Mouse (Mus musculus) neural tube, embryonic 13.5 days (tissue): ENCODE measurements at regions not wholly inside any gene's neighbourhood (a gene's known extent, or its start where the extent isn't known, plus 50 kb on each side); places are given as distances from the start of the nearest gene placed in this dataset.

ENCODE experiments used
- ATAC-seq: fragments of 200-750 bp; cut with Nextera tagmentation; 2 replicates; pipeline ENCODE4 v1.8.0; 2017; ENCODE audit warnings: low read depth, mild to moderate bottlenecking, moderate TSS enrichment, moderate library complexity
- H3K27ac ChIP-seq: fragments of 300-500 bp; sonication (generic); replicated peaks from 2 replicates; pipeline ENCODE4 v1.5.1; 2015; ENCODE audit warnings: moderate library complexity, mild to moderate bottlenecking, inconsistent platforms
- H3K27me3 ChIP-seq: fragments of 300-500 bp; sonication (generic); 2 replicates; pipeline ENCODE4 v1.6.1; 2015; ENCODE audit warnings: mild to moderate bottlenecking, inconsistent platforms
- H3K36me3 ChIP-seq: fragments of 300-500 bp; sonication (generic); 2 replicates; pipeline ENCODE4 v1.6.1; 2015; ENCODE audit warnings: mild to moderate bottlenecking, inconsistent platforms
- H3K4me1 ChIP-seq: fragments of 300-500 bp; sonication (generic); replicated peaks from 2 replicates; pipeline ENCODE4 v1.6.1; 2015; ENCODE audit warnings: inconsistent platforms
- H3K4me2 ChIP-seq: fragments of 300-500 bp; sonication (generic); 2 replicates; pipeline ENCODE4 v1.6.1; 2015; ENCODE audit warnings: inconsistent platforms, mild to moderate bottlenecking, moderate library complexity
- H3K4me3 ChIP-seq: fragments of 300-500 bp; sonication (generic); 2 replicates; pipeline ENCODE4 v1.5.1; 2015; ENCODE audit warnings: mild to moderate bottlenecking, inconsistent platforms
- H3K9ac ChIP-seq: fragments of 300-500 bp; sonication (generic); 2 replicates; pipeline ENCODE4 v1.6.1; 2015; ENCODE audit warnings: moderate library complexity, mild to moderate bottlenecking, inconsistent platforms
- H3K9me3 ChIP-seq: fragments of 300-500 bp; sonication (generic); 2 replicates; pipeline ENCODE4 v1.6.1; 2016; ENCODE audit warnings: inconsistent platforms
- WGBS: fragments of 180-500 bp; shearing (Covaris S2); methylation state at CpG from one replicate; pipeline ENCODE4 v1.1.7; 2015; 5-methylcytosine and 5-hydroxymethylcytosine counted together

DNA sequence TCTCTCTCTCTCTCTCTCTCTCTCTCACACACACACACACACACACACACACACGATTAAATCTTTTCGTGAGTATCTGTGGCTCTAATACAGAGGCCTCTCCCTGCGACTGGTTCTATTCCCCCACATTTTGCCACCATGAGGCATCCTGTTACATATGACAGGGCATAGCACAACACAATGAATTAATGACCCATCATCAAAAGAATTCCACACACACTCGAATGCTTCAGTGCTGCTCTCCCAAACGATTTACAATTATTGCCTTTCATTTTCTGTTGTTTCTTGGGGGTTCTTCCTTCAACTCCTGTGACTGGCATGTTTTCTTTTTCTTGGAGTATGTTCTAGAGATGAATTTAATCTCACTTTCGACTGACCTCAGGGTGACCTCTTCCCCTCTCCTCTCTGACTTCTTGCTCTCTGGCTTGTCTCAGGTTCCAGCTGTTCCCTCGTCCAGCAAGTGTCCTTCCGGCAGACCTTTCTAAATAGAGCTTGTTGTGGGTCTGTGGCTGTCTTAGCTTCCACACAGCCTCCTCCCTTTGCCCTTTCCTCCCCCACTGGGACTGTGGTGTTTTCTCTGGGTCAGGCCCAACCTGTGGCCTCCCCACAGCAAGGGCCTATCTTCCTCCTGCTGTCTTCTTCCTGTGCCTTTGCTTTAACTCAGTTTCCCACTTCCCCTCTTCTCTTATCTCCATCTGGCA is 124.1 kb upstream of the Ccdc122 start:
- H3K9ac ChIP-seq = no peak overlapping the region
- 31% methylated on average over 8 of the region's 8 CpGs for WGBS
- H3K4me2 ChIP-seq = no peak overlapping the region
- no peaks in the 10 kb centered on the region for H3K9me3 ChIP-seq
- H3K4me1 ChIP-seq = no peaks in the 10 kb centered on the region; the same call in 1 of the 2 replicates
- no peak overlapping the region for H3K4me3 ChIP-seq
- H3K36me3 ChIP-seq = no peaks in the 10 kb centered on the region
- no peak overlapping the region for H3K27ac ChIP-seq
- ATAC-seq = no peak
- no peaks in the 10 kb centered on the region for H3K27me3 ChIP-seq

DNA sequence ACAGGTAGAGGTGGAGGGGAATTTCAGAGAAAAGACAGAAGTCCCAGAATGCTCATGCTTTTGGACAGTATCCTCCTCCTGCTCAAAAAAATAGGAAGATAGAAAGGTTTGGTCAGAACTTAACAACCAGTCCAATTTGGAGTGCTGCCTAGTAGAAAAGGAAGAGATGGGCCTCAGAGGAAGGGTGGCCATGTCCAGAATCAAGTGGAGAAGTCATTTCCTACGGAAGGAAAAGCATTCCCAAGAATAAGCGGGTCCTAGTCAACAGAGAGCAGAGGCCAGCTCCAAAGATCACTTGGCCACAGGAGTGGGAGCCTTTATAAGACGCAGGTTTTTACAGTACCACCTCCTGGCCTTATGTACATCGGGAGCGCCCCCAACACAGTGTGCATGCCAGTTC is 125.3 kb upstream of the Ccdc122 start:
- H3K4me2 ChIP-seq = no peak overlapping the region
- no peak overlapping the region for H3K4me3 ChIP-seq
- 92% methylated on average over 5 of the region's 5 CpGs for WGBS
- no peak overlapping the region for H3K9ac ChIP-seq
- H3K27ac ChIP-seq = no peak overlapping the region
- no peaks in the 10 kb centered on the region for H3K36me3 ChIP-seq
- no peaks in the 10 kb centered on the region; the same call in 1 of the 2 replicates for H3K4me1 ChIP-seq
- H3K27me3 ChIP-seq = no peaks in the 10 kb centered on the region
- H3K9me3 ChIP-seq = no peaks in the 10 kb centered on the region
- no peak for ATAC-seq

DNA sequence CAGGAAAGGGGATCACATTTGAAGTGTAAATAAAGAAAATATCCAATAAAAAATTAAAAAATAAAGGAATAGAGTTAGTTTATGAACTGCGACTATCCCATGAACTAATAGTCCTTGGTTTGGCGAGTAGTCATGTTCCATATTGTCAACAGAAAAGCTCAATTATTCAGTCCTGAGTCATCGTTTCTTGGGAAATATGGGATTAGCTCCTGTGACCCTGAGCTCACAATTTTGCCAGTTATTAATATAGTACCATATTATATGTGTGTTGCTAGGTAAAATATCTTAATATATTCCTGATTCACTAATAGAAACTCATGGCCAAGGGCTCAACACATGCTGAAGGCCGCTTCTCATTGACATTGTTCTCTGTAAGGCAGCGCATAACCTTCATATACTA is 126.4 kb upstream of the Ccdc122 start:
- no peaks in the 10 kb centered on the region for H3K36me3 ChIP-seq
- H3K27ac ChIP-seq = no peak overlapping the region
- H3K4me2 ChIP-seq = no peak overlapping the region
- H3K9me3 ChIP-seq = no peaks in the 10 kb centered on the region
- H3K27me3 ChIP-seq = no peaks in the 10 kb centered on the region
- ATAC-seq = no peak
- WGBS = 94% methylated on average over 5 of the region's 5 CpGs
- H3K9ac ChIP-seq = no peak overlapping the region
- no peak overlapping the region for H3K4me3 ChIP-seq
- no peaks in the 10 kb centered on the region; the same call in 1 of the 2 replicates for H3K4me1 ChIP-seq

DNA sequence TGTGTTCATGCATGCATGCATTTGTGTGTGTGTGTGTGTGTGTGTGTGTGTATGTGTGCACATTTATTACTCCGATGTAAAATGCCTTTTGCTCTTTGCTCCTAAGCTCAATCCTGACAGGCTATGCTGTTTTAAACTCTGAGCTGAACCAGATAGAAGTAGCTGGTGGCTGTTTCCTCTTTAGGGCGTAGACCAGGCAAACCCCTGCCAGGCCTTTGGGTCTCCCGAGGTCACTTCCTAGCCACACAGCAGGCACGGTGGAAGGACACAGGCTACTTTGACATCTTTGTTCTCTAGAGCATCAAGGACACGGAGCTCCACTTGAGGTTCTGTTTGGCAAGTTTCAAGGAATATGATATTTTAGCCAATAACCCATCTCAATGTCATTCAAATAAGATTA is 128.6 kb upstream of the Ccdc122 start:
- Histone ChIP-seq H3K36me3 (no peaks in the 10 kb centered on the region), H3K4me2 (no peak overlapping the region), H3K4me3 (no peak overlapping the region), H3K27me3 (no peaks in the 10 kb centered on the region), H3K4me1 (no peaks in the 10 kb centered on the region; the same call in 1 of the 2 replicates), H3K9me3 (no peaks in the 10 kb centered on the region), H3K9ac (no peak overlapping the region), H3K27ac (no peak overlapping the region)
- no peak for ATAC-seq
- WGBS = 71% methylated on average over 5 of the region's 5 CpGs

DNA sequence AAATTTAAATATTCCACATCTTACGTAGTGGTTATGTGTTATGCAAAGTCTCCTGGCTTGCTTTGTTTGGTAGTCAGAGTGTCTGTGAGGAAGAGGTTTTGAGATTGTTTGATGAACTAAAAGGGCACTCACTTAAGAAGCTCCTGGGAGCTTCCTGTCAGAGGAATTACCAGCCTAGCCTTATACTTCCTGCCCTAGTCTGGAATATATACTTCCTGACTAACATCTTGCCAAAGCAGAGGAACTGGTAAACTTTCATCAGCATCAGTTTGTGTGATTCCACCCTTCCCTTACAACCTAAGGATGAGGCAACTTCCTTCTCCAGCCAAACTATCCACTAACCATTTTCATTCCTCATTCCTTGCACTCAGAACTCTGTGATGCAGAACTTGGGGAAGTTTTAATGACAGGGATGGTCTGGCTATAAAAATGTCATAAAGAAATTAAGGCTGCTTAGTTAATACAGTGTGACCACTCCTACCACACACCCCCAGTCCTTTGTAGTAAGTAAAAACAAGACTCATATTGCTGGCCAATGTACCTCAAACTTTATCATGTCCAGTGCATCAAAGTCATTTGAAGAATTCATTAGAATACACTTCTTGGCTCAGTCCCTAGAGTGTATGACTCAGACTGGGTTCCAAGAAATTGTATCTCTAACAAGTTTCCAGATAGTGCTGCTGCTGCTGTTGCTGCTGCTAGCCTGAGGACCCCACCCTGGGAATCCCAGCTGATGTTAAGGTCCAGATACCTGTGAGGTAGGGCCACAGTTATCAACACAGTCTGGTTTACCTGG is 133.4 kb upstream of the Ccdc122 start:
- Histone ChIP-seq H3K4me1 (no peaks in the 10 kb centered on the region), H3K36me3 (no peaks in the 10 kb centered on the region), H3K9me3 (no peaks in the 10 kb centered on the region), H3K27me3 (no peaks in the 10 kb centered on the region), H3K4me2 (no peak overlapping the region), H3K9ac (no peak overlapping the region), H3K27ac (no peak overlapping the region), H3K4me3 (no peak overlapping the region)
- 94% methylated on average over 1 of the region's 1 CpGs for WGBS
- no peak for ATAC-seq

DNA sequence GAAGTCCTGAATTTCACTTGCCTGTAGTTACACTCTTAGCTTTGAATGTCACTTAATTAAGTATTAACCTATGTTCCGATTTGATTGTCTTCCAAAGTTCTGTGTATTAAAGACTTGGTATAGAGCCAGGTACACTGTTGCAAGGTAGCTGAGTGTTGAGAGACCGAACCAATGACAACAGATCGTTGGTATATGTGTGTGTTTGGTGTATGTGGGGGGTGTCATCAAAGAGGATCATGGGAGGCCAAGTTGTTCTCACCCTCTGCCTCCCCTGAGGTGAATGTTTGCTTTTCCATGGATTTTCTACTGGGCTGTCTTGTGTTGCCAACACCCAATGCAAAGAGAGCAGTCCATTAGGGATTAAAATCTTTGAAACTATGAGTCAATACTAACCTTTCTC is 135.1 kb upstream of the Ccdc122 start:
- Histone ChIP-seq H3K36me3 (no peaks in the 10 kb centered on the region), H3K4me1 (no peaks in the 10 kb centered on the region), H3K4me2 (no peak overlapping the region), H3K4me3 (no peak overlapping the region), H3K9me3 (no peaks in the 10 kb centered on the region), H3K27ac (no peak overlapping the region), H3K9ac (no peak overlapping the region), H3K27me3 (no peaks in the 10 kb centered on the region)
- WGBS = 89% methylated on average over 3 of the region's 3 CpGs
- no peak for ATAC-seq

DNA sequence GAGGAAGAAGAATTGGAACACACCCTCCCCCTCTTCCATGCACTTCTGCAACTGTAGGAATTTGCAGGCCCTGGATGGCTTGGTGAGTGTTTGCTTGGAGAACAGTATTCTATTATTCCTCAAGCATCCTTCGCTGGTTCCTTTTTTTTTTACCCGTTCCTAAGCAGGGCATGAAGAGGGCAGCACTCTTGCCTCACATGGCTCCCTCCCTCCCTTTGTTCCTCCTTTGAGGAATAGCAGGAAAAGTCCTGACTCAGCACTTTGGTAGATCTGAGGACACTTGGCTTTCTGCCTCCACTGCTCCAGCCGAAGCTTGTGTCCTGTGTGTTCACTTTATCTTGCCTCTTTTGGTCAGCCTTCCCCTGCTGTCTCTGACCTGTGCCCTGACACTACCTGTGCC is 137.2 kb upstream of the Ccdc122 start:
- Histone ChIP-seq H3K9ac (no peak overlapping the region), H3K36me3 (no peaks in the 10 kb centered on the region), H3K9me3 (no peaks in the 10 kb centered on the region), H3K27ac (no peak overlapping the region), H3K4me1 (no peaks in the 10 kb centered on the region), H3K4me3 (no peak overlapping the region), H3K4me2 (no peak overlapping the region), H3K27me3 (no peaks in the 10 kb centered on the region)
- 25% methylated on average over 3 of the region's 3 CpGs for WGBS
- no peak for ATAC-seq

DNA sequence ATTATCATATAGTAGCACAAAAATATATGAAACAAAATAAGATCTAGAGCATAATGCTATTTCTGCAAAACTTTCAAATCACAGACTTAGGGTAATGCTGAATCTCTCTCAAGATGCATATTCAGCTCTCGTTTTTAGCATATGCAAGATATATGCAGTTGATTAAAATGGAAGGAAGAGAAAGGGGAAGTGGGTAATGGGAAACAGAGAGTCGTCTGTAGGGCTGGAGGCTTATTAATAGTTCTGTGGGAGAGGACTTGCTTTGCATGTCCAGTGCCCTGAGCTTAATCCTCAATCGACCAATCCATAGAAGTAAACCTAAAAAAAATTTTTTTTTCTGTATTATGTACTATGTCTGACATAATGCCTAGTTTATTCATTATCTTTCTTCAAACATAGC is 148.9 kb upstream of the Ccdc122 start:
- no peaks in the 10 kb centered on the region for H3K27me3 ChIP-seq
- WGBS = 70% methylated on average over 3 of the region's 3 CpGs
- no peak overlapping the region for H3K27ac ChIP-seq
- H3K4me2 ChIP-seq = no peak overlapping the region
- H3K9ac ChIP-seq = no peak overlapping the region
- H3K4me3 ChIP-seq = no peak overlapping the region
- no peaks in the 10 kb centered on the region for H3K9me3 ChIP-seq
- peaks cover 20% of the 10 kb centered on the region for H3K4me1 ChIP-seq
- no peak for ATAC-seq
- no peaks in the 10 kb centered on the region for H3K36me3 ChIP-seq

DNA sequence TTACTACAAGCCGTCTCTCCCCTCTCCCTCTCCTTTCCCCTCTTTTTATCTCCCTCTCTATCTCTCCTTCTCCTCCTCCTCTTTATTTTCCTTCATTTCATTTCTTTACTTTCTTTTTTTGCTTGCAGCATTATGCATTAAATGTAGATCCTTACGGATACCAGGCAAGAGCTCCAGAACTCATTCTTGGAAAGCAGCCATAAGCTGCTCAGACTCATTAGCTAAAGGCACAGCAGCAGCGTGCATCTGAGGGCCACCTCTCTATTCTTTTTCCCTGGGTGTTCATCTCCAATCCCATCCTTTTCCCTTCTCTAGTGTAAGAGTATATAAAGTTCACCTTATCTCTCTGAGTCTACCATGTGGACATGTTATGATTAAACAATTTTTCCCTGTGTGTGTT is 149.4 kb upstream of the Ccdc122 start:
- no peak overlapping the region for H3K4me3 ChIP-seq
- H3K4me1 ChIP-seq = peaks cover 25% of the 10 kb centered on the region
- no peak overlapping the region for H3K27ac ChIP-seq
- 59% methylated on average over 3 of the region's 3 CpGs for WGBS
- no peaks in the 10 kb centered on the region for H3K9me3 ChIP-seq
- no peak overlapping the region for H3K9ac ChIP-seq
- no peaks in the 10 kb centered on the region for H3K27me3 ChIP-seq
- H3K36me3 ChIP-seq = no peaks in the 10 kb centered on the region
- H3K4me2 ChIP-seq = no peak overlapping the region
- ATAC-seq = no peak

DNA sequence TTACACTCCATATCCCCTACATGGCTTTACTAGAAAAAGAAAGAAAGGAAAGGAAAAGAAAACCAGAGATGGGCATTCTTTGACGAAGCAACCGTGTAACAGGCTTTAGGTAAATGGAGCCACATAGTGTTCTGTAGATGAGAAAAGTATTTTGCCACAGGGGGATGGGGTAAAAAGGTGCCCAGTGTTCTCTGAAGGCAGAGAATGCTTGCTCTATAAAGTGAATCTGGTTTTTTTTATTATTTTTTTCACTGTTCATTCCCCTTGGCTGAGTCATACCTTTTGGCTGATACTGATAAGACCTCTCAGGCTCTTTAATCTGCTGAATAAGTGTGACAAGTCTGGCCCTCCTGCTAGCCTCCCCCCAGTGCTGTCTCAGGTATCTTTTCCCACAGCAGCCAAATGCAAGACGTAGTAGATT is 153.3 kb upstream of the Ccdc122 start:
- Histone ChIP-seq H3K4me3 (no peak overlapping the region), H3K27me3 (no peaks in the 10 kb centered on the region), H3K4me2 (peak overlapping the region; percentile 36), H3K36me3 (no peaks in the 10 kb centered on the region), H3K9ac (no peak overlapping the region), H3K4me1 (peaks cover 31% of the 10 kb centered on the region), H3K27ac (peak overlapping the region; percentile 87), H3K9me3 (no peaks in the 10 kb centered on the region)
- 11% methylated on average over 3 of the region's 3 CpGs for WGBS
- ATAC-seq = peak; percentile 58

DNA sequence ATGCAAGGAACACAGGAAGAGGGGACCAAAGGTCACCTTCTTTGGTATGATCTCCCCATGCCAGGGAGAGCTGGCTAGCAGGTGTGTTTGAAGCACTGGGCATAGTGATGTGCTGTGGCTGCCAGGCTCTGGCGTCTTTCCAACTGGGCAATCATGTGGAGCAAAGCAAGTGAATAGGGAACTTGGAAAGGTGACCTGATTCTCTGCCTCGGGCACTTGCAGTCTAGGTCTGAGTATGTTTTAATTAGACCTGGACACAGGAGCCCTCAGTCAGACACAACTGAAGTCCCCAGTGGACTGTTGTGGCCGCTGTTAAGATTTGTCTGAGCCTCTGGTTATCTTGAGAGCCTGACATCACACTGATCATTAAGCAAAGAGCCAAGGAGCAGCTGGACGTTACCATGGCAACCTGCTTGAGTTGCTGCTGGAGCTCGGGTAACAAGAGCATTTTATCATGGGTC is 153.8 kb upstream of the Ccdc122 start:
- peak; percentile 92 for ATAC-seq
- no peak overlapping the region for H3K4me3 ChIP-seq
- peaks cover 31% of the 10 kb centered on the region for H3K4me1 ChIP-seq
- no peaks in the 10 kb centered on the region for H3K36me3 ChIP-seq
- WGBS = 6% methylated on average over 5 of the region's 5 CpGs
- H3K9me3 ChIP-seq = no peaks in the 10 kb centered on the region
- no peak overlapping the region for H3K9ac ChIP-seq
- H3K27ac ChIP-seq = peak overlapping the region; percentile 87
- H3K4me2 ChIP-seq = peak overlapping the region; percentile 36
- no peaks in the 10 kb centered on the region for H3K27me3 ChIP-seq

DNA sequence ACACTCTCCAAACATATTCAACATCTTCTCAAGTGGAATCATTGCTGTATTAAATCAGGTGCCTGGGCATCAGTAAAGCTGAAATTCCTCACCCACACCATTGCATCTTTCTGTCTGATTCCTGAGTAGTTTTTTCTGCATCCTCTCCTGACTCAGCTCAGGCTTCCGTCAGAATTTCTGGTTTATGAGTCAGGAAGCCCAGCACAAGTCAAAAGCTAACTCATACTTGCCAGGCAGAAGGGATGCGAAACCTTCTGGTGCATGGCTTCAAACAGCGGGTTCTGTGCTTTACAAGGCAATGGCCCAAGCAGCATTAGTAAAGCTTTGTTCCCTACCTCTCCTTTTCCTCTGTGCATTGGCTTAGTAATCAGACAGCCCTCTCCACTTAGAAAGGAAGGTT is 155.7 kb upstream of the Ccdc122 start:
- H3K27me3 ChIP-seq = no peaks in the 10 kb centered on the region
- H3K9ac ChIP-seq = no peak overlapping the region
- H3K36me3 ChIP-seq = no peaks in the 10 kb centered on the region
- no peak overlapping the region for H3K4me2 ChIP-seq
- no peak overlapping the region for H3K4me3 ChIP-seq
- 89% methylated on average over 3 of the region's 3 CpGs for WGBS
- no peak for ATAC-seq
- no peak overlapping the region for H3K27ac ChIP-seq
- no peaks in the 10 kb centered on the region for H3K9me3 ChIP-seq
- peaks cover 31% of the 10 kb centered on the region for H3K4me1 ChIP-seq
